Mouse (Mus musculus): Measurements from ENCODE around the gene Ptpn23. TPM values are rescaled to one million over a fixed set of nuclear protein-coding genes. Genes with fewer than 3 reads are reported as not detected.

The Ptpn23 gene
- polyA plus RNA-seq, 1 experiment from 2014 or later, result 22.7 TPM

DNA sequence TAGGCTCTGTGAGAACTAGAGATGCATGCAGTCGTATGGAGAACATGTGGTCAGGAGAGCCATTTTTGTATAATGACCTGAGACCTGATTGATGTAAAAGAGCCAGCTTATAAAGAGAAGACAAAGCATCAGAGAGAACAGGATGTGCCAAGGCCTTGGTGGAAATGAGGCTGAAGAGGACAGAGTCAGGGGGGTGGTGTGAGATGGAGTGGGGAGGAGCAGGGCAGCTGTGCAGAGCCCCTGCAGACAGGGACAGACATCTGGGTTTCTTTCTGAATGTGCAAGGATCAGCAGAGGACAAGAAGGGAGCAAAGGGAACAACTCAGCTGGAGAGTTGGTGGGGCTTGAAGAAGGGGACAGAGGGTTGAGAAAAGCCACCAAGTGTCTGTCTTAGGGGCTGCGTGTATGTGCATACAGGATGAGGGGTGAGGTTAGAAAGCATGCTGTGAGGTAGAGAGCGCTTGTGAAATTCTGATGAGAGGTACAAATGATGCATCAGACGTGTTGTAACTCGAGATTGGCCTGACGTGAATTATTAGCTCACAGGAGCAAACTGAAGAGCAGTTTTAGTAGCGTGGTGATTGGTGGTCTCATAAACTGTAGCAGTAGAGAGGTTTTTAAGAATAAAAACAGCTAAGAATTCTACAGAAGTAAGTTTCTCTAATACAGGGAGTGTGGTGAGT, 62.8 kb downstream of the Ptpn23 start:
- 80% methylated on average over 7 of the region's 7 CpGs for WGBS
- ATAC-seq (ENCODE audit: low FRiP score), result no peak
- no peak for DNase-seq (ENCODE audit: low spot score)

DNA sequence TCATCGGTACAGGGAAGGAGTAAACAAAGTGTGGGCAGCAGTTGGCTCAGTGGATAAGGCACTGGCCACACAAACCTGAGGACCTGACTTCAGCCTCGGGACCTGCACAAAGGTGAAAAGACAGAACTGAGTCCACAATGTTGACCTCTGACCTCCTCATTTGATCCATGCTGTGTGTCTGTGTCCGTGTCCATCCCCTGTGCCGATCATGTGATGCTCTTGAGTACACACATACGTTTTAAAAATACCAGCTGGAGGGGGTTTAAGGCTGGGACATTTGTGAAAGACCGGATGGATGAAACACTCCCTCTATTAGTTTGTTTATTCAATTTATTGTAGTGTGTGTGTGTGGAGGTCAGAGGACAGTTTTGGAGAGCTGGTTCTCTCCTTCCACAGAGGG, 64.2 kb downstream of the Ptpn23 start:
- WGBS, result 68% methylated on average over 6 of the region's 6 CpGs
- no peak for DNase-seq (ENCODE audit: low spot score)
- Histone ChIP-seq H3K4me1 (replicated peaks; ENCODE audit: control insufficient read depth, insufficient read depth, low read length) (no peaks in the 10 kb centered on the region), H3K9me3 (ENCODE audit: control insufficient read depth, low read length) (no peaks in the 10 kb centered on the region), H3K36me3 (replicated peaks; ENCODE audit: control insufficient read depth, insufficient read depth) (no peaks in the 10 kb centered on the region), H3K4me3 (replicated peaks; ENCODE audit: low read length) (no peak overlapping the region), H3K27me3 (ENCODE audit: control insufficient read depth, insufficient read depth, low read length) (no peaks in the 10 kb centered on the region), H3K9ac (no peak overlapping the region), H3K4me2 (replicated peaks) (no peak overlapping the region), H3K27ac (no peak overlapping the region)
- no peak for ATAC-seq (ENCODE audit: low FRiP score)

More for the DNA sequence above, 62.8 kb downstream of the Ptpn23 start:
- no peak overlapping the region for H3K4me2 ChIP-seq (replicated peaks)
- H3K4me3 ChIP-seq (replicated peaks; ENCODE audit: low read length), result no peak overlapping the region
- H3K9me3 ChIP-seq (ENCODE audit: control insufficient read depth, low read length), result no peaks in the 10 kb centered on the region
- no peak overlapping the region for H3K9ac ChIP-seq
- H3K4me1 ChIP-seq (replicated peaks; ENCODE audit: control insufficient read depth, insufficient read depth, low read length), result no peaks in the 10 kb centered on the region
- H3K27me3 ChIP-seq (ENCODE audit: control insufficient read depth, insufficient read depth, low read length), result no peaks in the 10 kb centered on the region
- H3K36me3 ChIP-seq (replicated peaks; ENCODE audit: control insufficient read depth, insufficient read depth), result no peaks in the 10 kb centered on the region
- no peak overlapping the region for H3K27ac ChIP-seq

DNA sequence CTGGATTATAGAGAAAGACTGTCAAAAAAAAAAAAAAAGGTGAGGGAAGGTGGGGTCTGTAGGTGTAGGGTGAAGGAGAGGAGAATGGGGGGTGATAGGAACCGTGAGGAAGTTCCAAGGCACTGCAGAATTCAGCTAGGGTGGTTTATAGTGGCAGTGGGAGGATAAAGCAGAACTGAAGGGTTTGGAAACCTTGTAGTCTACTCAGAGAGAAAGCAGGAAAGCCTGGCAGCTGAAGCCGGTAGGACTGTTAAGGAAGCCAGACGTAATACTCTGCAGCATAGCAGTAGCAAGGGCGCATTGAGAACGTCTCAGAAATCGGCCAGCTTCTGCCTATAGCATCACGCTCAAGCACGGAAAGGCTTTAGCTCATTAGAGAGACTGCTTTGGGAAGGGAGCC, 66.0 kb downstream of the Ptpn23 start:
- H3K27ac ChIP-seq, result no peak overlapping the region
- H3K9ac ChIP-seq, result no peak overlapping the region
- WGBS, result 91% methylated on average over 8 of the region's 8 CpGs
- H3K4me1 ChIP-seq (replicated peaks; ENCODE audit: control insufficient read depth, insufficient read depth, low read length), result no peaks in the 10 kb centered on the region
- no peaks in the 10 kb centered on the region for H3K27me3 ChIP-seq (ENCODE audit: control insufficient read depth, insufficient read depth, low read length)
- H3K4me2 ChIP-seq (replicated peaks), result no peak overlapping the region
- no peak overlapping the region for H3K4me3 ChIP-seq (replicated peaks; ENCODE audit: low read length)
- ATAC-seq (ENCODE audit: low FRiP score) (no peak), DNase-seq (ENCODE audit: low spot score) (no peak)
- H3K9me3 ChIP-seq (ENCODE audit: control insufficient read depth, low read length), result no peaks in the 10 kb centered on the region
- no peaks in the 10 kb centered on the region for H3K36me3 ChIP-seq (replicated peaks; ENCODE audit: control insufficient read depth, insufficient read depth)

DNA sequence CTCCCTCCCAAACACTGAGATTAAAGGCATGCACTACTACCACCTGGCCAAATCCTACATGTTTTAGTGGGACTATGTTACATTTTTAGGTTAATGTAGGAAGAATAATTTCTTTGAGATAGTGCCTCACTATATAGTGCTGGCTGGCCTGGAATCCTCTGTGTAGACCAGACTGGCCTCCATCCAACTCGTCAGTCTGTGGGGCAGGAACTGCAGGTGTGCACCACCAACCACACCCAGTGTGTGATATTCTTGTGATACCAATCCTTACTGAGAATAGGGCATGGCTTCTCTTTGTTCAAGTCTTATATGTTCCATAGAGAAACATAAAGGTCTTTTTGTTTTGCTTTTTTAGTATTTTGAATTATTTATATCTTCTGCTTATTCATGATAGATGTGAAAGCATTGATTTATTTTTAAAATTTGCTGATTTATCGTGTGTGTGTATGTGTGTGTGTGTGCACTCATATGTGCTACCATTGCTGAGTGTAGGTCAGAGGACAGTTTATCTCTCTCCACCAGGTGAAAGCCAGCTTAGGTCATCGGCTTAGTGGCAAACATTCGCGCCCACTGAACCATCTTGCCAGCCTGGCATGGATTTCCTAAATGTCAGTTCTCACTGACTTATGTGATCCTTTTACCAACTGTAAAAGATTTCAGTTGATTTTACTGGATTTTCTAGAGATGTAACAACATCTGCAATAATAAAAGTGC, 67.8 kb downstream of the Ptpn23 start:
- no peak overlapping the region for H3K4me2 ChIP-seq (replicated peaks)
- no peaks in the 10 kb centered on the region for H3K36me3 ChIP-seq (replicated peaks; ENCODE audit: control insufficient read depth, insufficient read depth)
- no peaks in the 10 kb centered on the region for H3K9me3 ChIP-seq (ENCODE audit: control insufficient read depth, low read length)
- no peak overlapping the region for H3K4me3 ChIP-seq (replicated peaks; ENCODE audit: low read length)
- no peaks in the 10 kb centered on the region for H3K27me3 ChIP-seq (ENCODE audit: control insufficient read depth, insufficient read depth, low read length)
- ATAC-seq (ENCODE audit: low FRiP score) (no peak), DNase-seq (ENCODE audit: low spot score) (no peak)
- H3K27ac ChIP-seq, result no peak overlapping the region
- 91% methylated on average over 5 of the region's 5 CpGs for WGBS
- no peak overlapping the region for H3K9ac ChIP-seq
- no peaks in the 10 kb centered on the region for H3K4me1 ChIP-seq (replicated peaks; ENCODE audit: control insufficient read depth, insufficient read depth, low read length)

Other genes with a start within 250 kb of the Ptpn23 start
- gene Cspg5, start 164.4 kb downstream of the Ptpn23 start, polyA plus RNA-seq (2014; fragmentation: Nextera tagmentation; extraction: Ambion mirVana), result 139 and 148 TPM in 2 replicates
- 35.9 TPM in 2 replicates for gene Elp6, start 103.0 kb downstream of the Ptpn23 start, polyA plus RNA-seq (2014; fragmentation: Nextera tagmentation; extraction: Ambion mirVana)
- 53.5 and 54.6 TPM in 2 replicates for gene Scap, start 74.9 kb downstream of the Ptpn23 start, polyA plus RNA-seq (2014; fragmentation: Nextera tagmentation; extraction: Ambion mirVana)
- gene Ngp, start 11.5 kb upstream of the Ptpn23 start, polyA plus RNA-seq (2014; fragmentation: Nextera tagmentation; extraction: Ambion mirVana), result 1.4 and 2.9 TPM in 2 replicates
- gene Klhl18, start 68.5 kb upstream of the Ptpn23 start, polyA plus RNA-seq (2014; fragmentation: Nextera tagmentation; extraction: Ambion mirVana), result 22.6 and 28.6 TPM in 2 replicates
- 4.4 and 6.5 TPM in 2 replicates for gene Kif9, start 68.7 kb upstream of the Ptpn23 start, polyA plus RNA-seq (2014; fragmentation: Nextera tagmentation; extraction: Ambion mirVana)
- 48.4 and 49.2 TPM in 2 replicates for gene Setd2, start 124.4 kb upstream of the Ptpn23 start, polyA plus RNA-seq (2014; fragmentation: Nextera tagmentation; extraction: Ambion mirVana)
- gene Nradd, start 216.2 kb upstream of the Ptpn23 start, polyA plus RNA-seq (2014; fragmentation: Nextera tagmentation; extraction: Ambion mirVana), result 16.4 and 16.8 TPM in 2 replicates
- 2.2 and 4.0 TPM in 2 replicates for gene Nbeal2, start 245.9 kb upstream of the Ptpn23 start, polyA plus RNA-seq (2014; fragmentation: Nextera tagmentation; extraction: Ambion mirVana)
- gene Ccdc12, start 248.3 kb upstream of the Ptpn23 start, polyA plus RNA-seq (2014; fragmentation: Nextera tagmentation; extraction: Ambion mirVana), result 84.6 and 97.6 TPM in 2 replicates